Mouse (Mus musculus): ENCODE results near the gene Kcne4. TPM values are rescaled to one million over a fixed set of nuclear protein-coding genes. Genes with fewer than 3 reads are reported as not detected.

The Kcne4 gene
- total and polyA plus RNA-seq, 2 experiments from 2014 or later: 1.9 to 2.0 TPM

DNA sequence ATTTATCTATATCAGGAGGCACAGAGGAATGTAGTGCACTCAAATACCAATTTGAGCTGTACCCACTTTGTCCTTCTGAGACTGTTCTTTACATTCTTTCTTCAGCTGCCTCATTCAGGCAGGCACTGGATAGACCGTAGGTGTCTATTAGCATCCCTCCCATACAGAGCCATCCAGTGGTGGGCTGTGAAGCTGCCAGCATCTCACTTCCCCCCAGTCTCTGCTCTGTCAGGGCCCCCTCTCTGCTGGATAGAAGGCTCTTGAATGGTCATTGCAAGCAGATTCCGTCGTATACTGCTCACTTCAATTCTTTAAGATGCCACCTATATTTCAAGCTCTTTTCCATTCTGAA lies 36.5 kb downstream of the Kcne4 start:
- Histone ChIP-seq H3K9me3 (ENCODE audit: low read length) (no peaks in the 10 kb centered on the region), H3K9ac (no peak overlapping the region), H3K4me1 (ENCODE audit: insufficient read depth) (0 out of 2 replicates have a peak, but pooled peaks cover 4% of the 10 kb centered on the region), H3K27me3 (ENCODE audit: insufficient read depth, low read length) (no peaks in the 10 kb centered on the region), H3K4me2 (ENCODE audit: low read depth) (no peak overlapping the region), H3K27ac (ENCODE audit: low read depth, low read length) (no peak overlapping the region; the same call in 1 of the 2 replicates), H3K4me3 (ENCODE audit: low read depth, low read length) (no peak overlapping the region), H3K36me3 (ENCODE audit: insufficient read depth) (no peaks in the 10 kb centered on the region)
- WGBS: 73% methylated on average over 3 of the region's 3 CpGs
- no peak for TF ChIP-seq CTCF (IDR thresholded peaks at IDR 0.05; ENCODE audit: low read depth)
- no peak for DNase-seq
- ATAC-seq: no peak; the same call in 1 of the 2 replicates

DNA sequence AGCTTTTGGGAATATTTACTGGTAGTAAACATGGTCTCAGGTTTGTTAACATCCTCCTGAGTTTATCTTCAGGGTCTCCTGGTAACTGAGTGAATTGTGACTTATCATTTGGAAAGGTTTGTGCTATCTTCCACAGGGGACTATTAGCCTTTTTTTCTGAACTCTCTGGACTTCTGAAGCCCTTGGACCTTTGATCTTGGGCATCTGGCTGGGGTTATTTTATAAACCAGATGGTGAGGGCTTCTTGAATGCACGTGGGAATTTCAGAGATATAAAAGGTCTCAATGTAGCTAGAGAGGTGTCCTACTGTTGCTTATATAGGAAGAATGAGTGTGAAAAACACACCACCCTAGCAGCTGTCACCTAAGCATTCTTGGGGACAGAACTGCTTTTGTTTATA lies 37.7 kb downstream of the Kcne4 start:
- H3K4me3 ChIP-seq (ENCODE audit: low read depth, low read length): no peak overlapping the region
- 0 out of 2 replicates have a peak, but pooled peaks cover 4% of the 10 kb centered on the region for H3K4me1 ChIP-seq (ENCODE audit: insufficient read depth)
- H3K27ac ChIP-seq (ENCODE audit: low read depth, low read length): no peak overlapping the region
- ATAC-seq: no peak
- no peak for DNase-seq
- H3K36me3 ChIP-seq (ENCODE audit: insufficient read depth): no peaks in the 10 kb centered on the region
- WGBS: 52% methylated on average over 1 of the region's 1 CpGs
- H3K9me3 ChIP-seq (ENCODE audit: low read length): no peaks in the 10 kb centered on the region
- no peak overlapping the region for H3K9ac ChIP-seq
- H3K4me2 ChIP-seq (ENCODE audit: low read depth): no peak overlapping the region
- no peaks in the 10 kb centered on the region for H3K27me3 ChIP-seq (ENCODE audit: insufficient read depth, low read length)
- no peak for TF ChIP-seq CTCF (IDR thresholded peaks at IDR 0.05; ENCODE audit: low read depth)

DNA sequence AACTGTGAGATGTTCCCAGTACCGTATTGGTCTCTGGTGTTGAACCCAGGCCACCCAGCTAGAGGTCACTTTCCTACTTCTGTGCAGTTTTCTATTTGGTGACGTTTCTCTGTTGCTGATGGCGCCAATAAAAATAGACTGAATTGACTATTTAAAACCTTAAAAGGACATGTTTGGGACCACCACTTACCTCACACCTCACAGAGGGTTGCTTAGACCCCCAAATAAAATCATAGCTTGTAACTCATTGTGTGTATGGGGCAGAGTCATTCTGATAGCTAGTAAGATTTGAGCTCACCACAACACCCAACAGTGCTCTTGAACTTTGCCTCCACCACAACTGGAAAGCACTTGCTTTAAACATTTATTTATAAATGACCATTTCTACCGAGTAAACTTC lies 43.0 kb downstream of the Kcne4 start:
- no peaks in the 10 kb centered on the region for H3K9me3 ChIP-seq (ENCODE audit: low read length)
- H3K4me3 ChIP-seq (ENCODE audit: low read depth, low read length): no peak overlapping the region
- no peak overlapping the region for H3K4me2 ChIP-seq (ENCODE audit: low read depth)
- H3K27ac ChIP-seq (ENCODE audit: low read depth, low read length): no peak overlapping the region
- ATAC-seq (no peak), DNase-seq (no peak)
- no peak overlapping the region for H3K9ac ChIP-seq
- no peaks in the 10 kb centered on the region for H3K27me3 ChIP-seq (ENCODE audit: insufficient read depth, low read length)
- 84% methylated on average over 4 of the region's 4 CpGs for WGBS
- no peaks in the 10 kb centered on the region for H3K36me3 ChIP-seq (ENCODE audit: insufficient read depth)
- H3K4me1 ChIP-seq (ENCODE audit: insufficient read depth): no peaks in the 10 kb centered on the region
- TF ChIP-seq CTCF (IDR thresholded peaks at IDR 0.05; ENCODE audit: low read depth): no peak

DNA sequence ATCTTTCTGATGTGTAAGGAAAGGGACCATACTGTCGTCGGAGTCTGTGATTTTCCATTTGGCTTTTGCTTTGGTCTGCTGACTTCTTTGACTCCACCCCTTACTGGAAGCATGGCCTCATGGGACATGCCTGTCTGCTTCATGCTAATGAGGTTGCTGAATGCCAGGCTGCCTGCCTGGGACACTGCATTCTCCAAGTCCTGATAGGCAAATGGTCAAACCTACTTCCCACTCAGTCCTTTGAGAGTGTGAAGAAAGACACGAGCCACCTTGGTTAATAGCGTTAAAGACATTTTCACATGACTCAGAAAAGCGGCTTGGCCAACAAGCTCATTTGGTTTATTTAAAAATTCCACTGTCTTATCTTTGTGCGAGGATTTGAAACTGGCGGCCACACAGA lies 43.5 kb downstream of the Kcne4 start:
- H3K9ac ChIP-seq: no peak overlapping the region
- 68% methylated on average over 7 of the region's 7 CpGs for WGBS
- H3K27me3 ChIP-seq (ENCODE audit: insufficient read depth, low read length): no peaks in the 10 kb centered on the region
- peak; percentile 16; the same call in 1 of the 2 replicates for ATAC-seq
- H3K9me3 ChIP-seq (ENCODE audit: low read length): no peaks in the 10 kb centered on the region
- H3K4me1 ChIP-seq (ENCODE audit: insufficient read depth): no peaks in the 10 kb centered on the region
- no peaks in the 10 kb centered on the region for H3K36me3 ChIP-seq (ENCODE audit: insufficient read depth)
- no peak overlapping the region for H3K4me2 ChIP-seq (ENCODE audit: low read depth)
- no peak for TF ChIP-seq CTCF (IDR thresholded peaks at IDR 0.05; ENCODE audit: low read depth)
- no peak for DNase-seq
- H3K4me3 ChIP-seq (ENCODE audit: low read depth, low read length): no peak overlapping the region
- H3K27ac ChIP-seq (ENCODE audit: low read depth, low read length): no peak overlapping the region

DNA sequence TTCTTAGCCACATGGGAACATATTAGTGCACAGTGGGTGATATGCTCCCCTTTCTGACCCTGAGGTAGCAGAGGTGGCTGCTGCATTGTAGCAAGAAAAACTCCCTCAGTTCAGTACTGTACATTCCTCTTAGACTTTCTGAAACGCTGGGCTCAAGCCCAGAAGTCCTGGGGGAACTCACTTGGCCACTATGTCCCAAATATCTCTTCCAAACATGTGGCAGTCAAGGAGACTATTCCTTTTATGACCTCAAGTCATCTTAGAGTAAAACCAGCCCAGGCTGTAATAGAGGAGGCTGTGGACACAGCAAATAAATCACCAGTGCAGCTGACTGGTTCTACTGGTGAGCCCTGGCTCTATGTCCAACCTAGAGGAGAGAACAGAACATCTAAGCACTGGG lies 45.7 kb downstream of the Kcne4 start:
- WGBS: 65% methylated on average over 1 of the region's 1 CpGs
- Histone ChIP-seq H3K4me3 (ENCODE audit: low read depth, low read length) (no peak overlapping the region), H3K4me1 (ENCODE audit: insufficient read depth) (no peaks in the 10 kb centered on the region), H3K27ac (ENCODE audit: low read depth, low read length) (no peak overlapping the region), H3K27me3 (ENCODE audit: insufficient read depth, low read length) (no peaks in the 10 kb centered on the region), H3K9ac (no peak overlapping the region), H3K36me3 (ENCODE audit: insufficient read depth) (no peaks in the 10 kb centered on the region), H3K4me2 (ENCODE audit: low read depth) (no peak overlapping the region), H3K9me3 (ENCODE audit: low read length) (no peaks in the 10 kb centered on the region)
- DNase-seq (no peak), ATAC-seq (no peak)
- TF ChIP-seq CTCF (IDR thresholded peaks at IDR 0.05; ENCODE audit: low read depth): no peak

DNA sequence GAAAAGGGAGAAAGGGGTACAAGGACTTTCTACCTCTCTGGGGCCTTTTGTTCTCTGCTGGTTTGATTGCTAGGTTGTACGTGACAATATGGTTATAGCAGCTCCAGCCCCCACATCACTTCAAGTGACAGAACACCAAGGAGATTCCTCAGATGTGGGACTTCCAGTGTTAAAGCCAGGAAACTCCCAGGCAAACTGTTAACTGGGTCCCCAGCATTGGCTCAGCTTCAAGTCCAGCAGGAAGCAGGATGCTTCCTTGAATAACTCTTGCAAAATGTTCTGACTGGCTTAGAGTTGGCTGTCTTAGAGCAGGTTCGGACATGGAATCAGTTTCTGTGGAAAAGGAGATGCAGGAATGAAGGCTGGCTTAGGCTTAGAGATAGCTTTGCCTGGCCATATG lies 47.3 kb downstream of the Kcne4 start:
- H3K4me2 ChIP-seq (ENCODE audit: low read depth): no peak overlapping the region
- TF ChIP-seq CTCF (IDR thresholded peaks at IDR 0.05; ENCODE audit: low read depth): no peak
- H3K27me3 ChIP-seq (ENCODE audit: insufficient read depth, low read length): no peaks in the 10 kb centered on the region
- WGBS: 52% methylated on average over 2 of the region's 2 CpGs
- no peak overlapping the region for H3K4me3 ChIP-seq (ENCODE audit: low read depth, low read length)
- no peaks in the 10 kb centered on the region for H3K4me1 ChIP-seq (ENCODE audit: insufficient read depth)
- DNase-seq (no peak), ATAC-seq (no peak)
- H3K9me3 ChIP-seq (ENCODE audit: low read length): no peaks in the 10 kb centered on the region
- H3K9ac ChIP-seq: no peak overlapping the region
- no peak overlapping the region for H3K27ac ChIP-seq (ENCODE audit: low read depth, low read length)
- no peaks in the 10 kb centered on the region for H3K36me3 ChIP-seq (ENCODE audit: insufficient read depth)

DNA sequence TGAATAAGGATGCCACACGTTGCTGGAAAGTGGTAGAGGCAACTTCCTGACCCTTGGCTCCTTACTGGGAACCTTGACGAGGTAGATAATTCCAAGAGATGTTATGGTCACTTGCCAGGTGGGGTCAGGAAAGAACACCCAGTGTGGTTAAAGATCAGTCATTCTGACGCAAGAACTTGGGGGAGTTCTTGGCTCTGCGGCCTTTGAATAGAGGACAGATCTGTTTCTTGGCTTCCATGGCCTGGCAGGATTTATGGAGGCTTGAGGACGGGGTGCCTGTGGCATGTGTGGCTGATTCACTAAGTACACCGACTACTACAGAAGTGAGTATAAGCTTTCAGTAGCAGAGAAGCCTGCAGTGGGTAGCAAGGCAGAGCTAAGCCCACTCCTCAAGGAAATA lies 47.8 kb downstream of the Kcne4 start:
- Histone ChIP-seq H3K4me1 (ENCODE audit: insufficient read depth) (no peaks in the 10 kb centered on the region), H3K4me2 (ENCODE audit: low read depth) (no peak overlapping the region), H3K27me3 (ENCODE audit: insufficient read depth, low read length) (no peaks in the 10 kb centered on the region), H3K9me3 (ENCODE audit: low read length) (no peaks in the 10 kb centered on the region), H3K36me3 (ENCODE audit: insufficient read depth) (no peaks in the 10 kb centered on the region), H3K4me3 (ENCODE audit: low read depth, low read length) (no peak overlapping the region), H3K27ac (ENCODE audit: low read depth, low read length) (0 out of 2 replicates have a peak overlapping the region, but pooled peaks have one; percentile 16), H3K9ac (no peak overlapping the region)
- DNase-seq (no peak), ATAC-seq (no peak)
- WGBS: 60% methylated on average over 6 of the region's 6 CpGs
- no peak for TF ChIP-seq CTCF (IDR thresholded peaks at IDR 0.05; ENCODE audit: low read depth)

Measured in forebrain, postnatal 0 days (tissue).